Mouse (Mus musculus): ENCODE data around the gene Apoc2.

Apoc2 gene

GRCm38 (mm10) chr7:19677872-19678271 lies at the start of gene Apoc2:
TSS of gene Apoc2 (minus strand) at chr7:19677941.
- DNase-seq = no peak

- no peak for DNase-seq
These were observed 48.8 kb upstream of the Apoc2 start for GRCm38 (mm10) chr7:19726541-19726940.

- no peak for DNase-seq
These were observed 46.4 kb upstream of the Apoc2 start for GRCm38 (mm10) chr7:19724167-19724566.

DNA sequence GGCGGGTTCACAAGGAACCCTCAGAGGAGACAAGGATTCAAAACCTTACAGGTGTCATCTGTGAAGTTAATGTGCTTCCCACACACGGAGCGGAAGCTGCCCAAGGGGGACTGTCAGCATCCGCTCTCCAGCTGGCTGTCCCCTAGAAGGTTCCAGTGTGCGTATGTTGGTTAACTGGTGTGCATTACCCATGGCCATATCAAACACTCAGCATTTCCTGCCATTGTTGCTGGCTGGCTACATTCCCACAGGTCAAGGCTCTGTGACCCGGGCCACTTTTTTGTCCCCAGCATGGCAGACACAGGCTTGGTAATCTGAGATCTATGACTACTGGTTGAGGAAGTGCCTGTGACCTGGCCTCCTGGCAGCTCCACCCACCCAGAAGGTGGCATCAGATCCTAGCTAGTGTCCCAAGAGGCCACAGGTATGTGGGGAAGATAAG lies 45.0 kb upstream of the Apoc2 start:
- no peak for DNase-seq

- no peak for DNase-seq
These were observed 41.5 kb upstream of the Apoc2 start for GRCm38 (mm10) chr7:19719200-19719599.

DNA sequence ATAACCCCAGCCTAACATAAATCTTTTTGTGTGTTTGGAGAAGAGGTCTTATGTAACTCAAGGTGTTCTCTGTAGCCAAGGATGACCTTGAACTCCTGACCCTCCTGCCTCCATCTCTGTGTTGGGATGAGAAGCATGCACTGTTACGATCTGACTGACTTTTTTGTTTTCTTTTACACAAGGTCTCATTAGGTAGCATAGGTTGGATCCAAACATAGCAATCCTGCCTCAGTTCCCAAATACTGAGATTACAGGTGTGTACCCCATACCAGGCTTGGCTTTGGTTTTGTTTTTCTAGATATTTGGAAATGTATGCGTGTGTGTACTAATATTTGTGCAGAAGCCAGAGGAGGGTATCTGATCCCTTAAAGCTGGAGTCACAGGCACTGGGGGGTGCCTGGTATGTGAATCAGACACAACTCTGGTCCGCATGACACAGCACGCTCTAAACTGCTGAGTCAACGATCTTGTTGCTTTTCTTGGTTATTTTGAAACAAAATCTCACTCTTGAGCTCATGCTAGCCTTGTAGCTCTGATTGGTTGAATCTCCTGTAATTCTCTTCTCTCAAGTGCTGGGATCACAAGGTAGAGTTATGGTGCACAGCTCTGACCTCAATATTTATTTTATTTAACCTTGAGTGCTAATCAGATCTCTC lies 40.7 kb upstream of the Apoc2 start:
- DNase-seq = no peak

- DNase-seq = no peak
These were observed 39.6 kb upstream of the Apoc2 start for GRCm38 (mm10) chr7:19717346-19717745.

- no peak for DNase-seq
These were observed 39.1 kb upstream of the Apoc2 start for GRCm38 (mm10) chr7:19716822-19717221.

- no peak for DNase-seq
These were observed 38.4 kb upstream of the Apoc2 start for GRCm38 (mm10) chr7:19716055-19716682.

- peak; percentile 100 for DNase-seq
These were observed 37.7 kb upstream of the Apoc2 start, which contains the start of gene Tomm40 for GRCm38 (mm10) chr7:19715239-19716054. TSS of gene Tomm40 (minus strand) at chr7:19715438.

DNA sequence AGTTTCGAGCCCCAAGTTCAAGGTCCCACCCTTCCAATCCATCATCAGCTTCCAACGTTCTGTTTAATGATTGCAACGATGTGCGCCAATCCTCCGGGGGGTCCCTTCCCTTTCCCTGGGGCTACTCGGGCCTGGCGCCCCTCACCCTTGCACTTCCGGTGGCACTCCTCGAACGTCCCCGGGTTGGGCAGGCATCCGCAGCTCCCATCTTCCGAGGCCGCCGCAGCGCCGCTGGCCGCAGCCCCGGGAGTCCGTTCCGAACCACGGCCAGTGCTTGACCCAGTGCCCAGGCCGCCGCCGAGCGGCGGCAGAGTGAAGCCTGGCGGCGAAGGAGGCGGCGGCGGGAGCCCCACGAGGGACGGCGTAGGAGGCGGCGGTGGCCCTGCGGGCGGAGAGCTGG lies 37.1 kb upstream of the Apoc2 start:
- no peak for DNase-seq

DNA sequence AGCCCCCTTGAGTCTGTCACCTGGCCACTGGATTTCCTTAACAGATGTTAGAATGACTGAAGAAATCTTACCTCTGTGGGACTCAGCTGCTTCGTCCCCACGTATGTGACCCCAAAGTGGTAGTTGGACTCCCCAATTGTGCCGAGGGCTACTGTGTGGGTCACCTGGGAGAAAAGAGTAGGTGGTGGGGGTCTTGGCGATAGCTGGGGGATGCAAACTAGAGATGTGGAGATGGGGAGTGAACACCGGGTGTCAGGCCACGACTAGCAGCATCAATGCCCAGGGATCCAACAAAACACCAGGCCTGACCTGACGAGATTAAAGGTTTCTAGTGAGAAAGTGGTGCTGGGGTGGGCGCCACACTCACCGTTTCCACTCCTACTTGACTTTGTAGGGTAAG lies 35.9 kb upstream of the Apoc2 start:
- no peak for DNase-seq

- DNase-seq = no peak
These were observed 35.5 kb upstream of the Apoc2 start for GRCm38 (mm10) chr7:19713196-19713595.

DNA sequence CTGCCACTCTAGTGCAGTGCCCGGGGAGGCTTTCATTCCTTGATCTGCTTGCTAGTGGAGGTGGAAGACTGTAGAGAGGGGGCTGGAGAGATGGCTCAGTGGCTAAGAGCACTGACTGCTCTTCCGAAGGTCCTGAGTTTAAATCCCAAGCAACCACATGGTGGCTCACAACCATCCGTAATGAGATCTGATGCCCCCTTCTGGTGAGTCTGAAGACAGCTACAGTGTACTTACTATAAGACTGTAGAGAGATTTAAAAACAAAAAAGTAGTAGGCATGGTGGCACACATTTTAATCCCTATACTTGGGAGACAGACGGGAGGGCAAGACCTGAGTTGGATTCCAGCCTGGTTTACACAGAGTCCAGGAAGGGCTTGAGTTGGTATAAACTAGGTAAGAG lies 34.7 kb upstream of the Apoc2 start:
- no peak for DNase-seq

- no peak for DNase-seq
These were observed 32.9 kb upstream of the Apoc2 start for GRCm38 (mm10) chr7:19710650-19711049.

- DNase-seq = no peak
These were observed 27.5 kb upstream of the Apoc2 start for GRCm38 (mm10) chr7:19705271-19705670.

DNA sequence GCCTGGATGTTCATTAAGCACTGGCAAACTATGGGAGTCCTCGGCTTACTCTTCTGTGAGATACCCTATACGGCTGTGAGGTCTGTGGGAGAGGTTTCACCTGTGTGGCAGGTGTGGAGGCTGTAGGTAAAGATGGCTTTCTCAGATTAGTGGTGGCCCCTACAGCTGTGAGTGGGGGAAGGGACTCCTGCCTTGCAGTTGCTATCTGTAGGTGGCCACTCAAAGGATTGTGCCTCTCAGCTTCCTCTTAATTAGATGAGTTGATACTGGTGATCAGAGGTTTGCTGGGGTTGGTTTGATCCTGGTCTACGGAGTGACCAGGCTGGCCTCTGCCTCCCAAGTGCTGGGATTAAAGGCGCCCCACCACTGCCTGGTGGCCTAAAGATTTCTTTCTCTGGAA lies 26.7 kb upstream of the Apoc2 start:
- no peak for DNase-seq

DNA sequence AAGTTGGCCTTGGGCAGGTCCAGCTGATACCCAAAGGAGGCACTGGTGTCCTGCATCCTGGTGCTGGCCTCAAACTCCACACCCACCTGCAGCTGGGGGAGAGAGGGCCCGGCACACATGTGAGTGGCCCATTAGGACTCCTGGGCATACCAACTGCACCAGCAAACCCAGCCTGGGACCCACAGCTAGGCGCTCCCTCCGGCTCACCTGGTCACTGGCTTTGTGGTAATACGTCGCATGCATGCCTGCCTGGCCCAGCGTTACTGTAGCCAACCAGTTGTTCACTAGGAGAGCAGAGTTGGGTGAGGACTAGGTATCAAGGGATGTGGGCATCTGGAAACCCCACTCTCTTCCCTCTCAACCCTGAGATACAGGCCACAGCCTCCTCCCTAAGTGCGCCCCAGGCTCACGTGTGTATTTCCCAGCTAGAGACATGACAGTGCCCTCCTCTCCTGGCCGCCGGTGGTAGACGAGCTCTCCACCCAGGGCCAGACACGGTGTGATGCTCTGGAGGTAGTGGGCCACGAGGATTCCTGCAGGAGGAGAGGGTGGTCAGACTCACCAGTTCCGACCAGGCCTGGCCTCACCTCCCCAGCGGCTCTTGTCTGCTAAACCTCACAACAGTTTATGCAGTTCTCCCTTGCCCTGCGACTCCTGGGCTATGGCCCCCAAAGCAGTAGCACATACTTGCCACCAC lies 25.3 kb upstream of the Apoc2 start:
- no peak for DNase-seq

DNA sequence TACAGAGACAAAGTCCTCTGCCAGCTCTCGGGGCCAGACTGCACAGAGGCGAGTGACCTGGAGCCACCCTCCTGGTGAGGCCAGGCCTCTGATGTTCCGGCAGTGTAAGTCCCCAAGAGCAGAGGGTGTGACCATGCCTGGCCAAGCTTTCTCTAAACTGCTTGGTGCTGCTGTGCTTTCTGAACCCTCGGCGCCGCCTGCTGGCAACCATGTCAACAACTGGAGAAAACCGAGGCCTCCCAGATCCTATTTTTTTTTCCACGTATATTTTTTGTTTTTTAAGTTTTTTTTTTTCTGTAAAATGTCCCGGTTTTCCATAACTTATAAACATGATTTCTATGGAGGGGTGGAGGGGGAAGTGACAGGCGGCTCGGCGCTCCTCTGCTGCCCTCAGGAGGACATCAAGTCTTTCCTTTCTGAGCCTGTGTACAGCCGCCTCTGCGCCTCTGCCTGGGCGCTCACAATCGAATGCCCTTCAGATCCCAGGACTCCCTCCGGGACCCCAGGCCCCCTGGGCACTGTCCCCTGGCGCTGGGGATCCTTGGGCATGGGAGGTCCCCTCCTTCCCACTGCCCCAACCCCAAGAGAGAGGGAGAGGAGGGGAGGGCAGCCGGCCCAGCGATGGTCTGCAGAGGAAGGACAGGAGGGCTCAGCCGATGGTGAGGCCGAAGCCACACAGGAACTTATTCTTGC lies 23.5 kb upstream of the Apoc2 start:
- peak; percentile 59 for DNase-seq

DNA sequence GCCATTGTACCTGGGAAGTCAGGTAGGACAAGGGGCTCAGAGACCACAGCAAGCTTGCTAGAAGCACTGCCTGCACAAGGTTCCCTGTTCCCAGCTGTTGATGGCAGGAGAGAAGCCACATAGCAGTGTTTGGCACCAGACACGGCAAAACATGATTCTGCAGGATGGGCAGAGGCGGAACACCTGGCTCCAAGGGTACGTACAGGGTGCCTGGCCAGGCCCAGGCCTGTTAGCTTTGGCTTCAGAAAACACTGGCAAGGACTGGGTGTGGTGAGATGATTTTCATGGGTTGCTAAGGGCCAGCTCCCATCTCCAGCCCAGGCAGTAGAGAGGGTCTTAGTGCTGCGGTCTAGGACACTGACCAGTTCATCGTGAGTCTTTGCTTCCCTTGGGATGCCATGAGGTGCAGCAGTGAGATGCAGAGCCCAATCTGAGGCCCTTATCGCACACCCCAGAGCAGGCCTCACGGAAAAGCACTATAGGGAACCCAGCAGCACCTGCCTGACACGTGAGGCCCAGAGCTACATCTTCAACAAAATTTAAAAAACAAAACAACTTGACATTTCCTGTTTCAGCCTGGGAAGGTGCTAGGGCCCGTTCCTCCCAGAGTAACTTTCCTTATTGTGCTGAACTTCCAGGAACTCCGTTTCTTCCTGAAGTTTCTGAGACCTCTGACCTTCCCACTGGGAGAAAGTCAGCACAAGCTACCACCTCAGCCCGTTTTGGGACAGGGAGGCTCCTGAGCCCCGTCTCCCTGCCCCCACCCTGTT lies 22.7 kb upstream of the Apoc2 start:
- no peak for DNase-seq

DNA sequence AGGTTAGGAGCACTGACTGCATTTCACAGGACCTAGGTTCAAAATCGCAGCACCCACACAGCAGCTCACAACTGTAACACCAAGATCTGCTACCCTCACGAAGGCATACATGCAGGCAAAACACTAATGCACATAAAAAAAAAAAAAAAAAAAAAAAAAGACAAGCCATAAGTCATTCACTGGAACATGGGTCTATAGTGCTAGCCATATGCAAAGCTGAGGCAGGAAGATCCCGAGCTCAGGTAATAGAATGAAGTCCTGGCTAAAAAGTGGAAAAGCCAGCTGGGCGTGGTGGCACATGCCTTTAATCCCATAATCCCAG lies 22.0 kb upstream of the Apoc2 start:
- DNase-seq = no peak

Measured in right cerebral cortex, adult 18-20 months (tissue).